Mouse (Mus musculus) hindbrain, embryonic 11.5 days (tissue): ENCODE measurements around the gene Ptprm. TPM values are rescaled to one million over a fixed set of nuclear protein-coding genes. Genes with fewer than 3 reads are reported as not detected.
A peak's percentile ranks its signal among the peaks of the same experiment; 100 is the strongest.

Source experiments
- ATAC-seq: fragments of 200-750 bp; cut with Nextera tagmentation; 2 replicates; pipeline ENCODE4 v1.8.0; 2017; ENCODE audit warnings: mild to moderate bottlenecking, moderate TSS enrichment, moderate library complexity; ENCODE audit not compliant: low FRiP score
- DNase-seq: peaks from one replicate; pipeline ENCODE4 v3.0.0-alpha.2; 2015; ENCODE audit warnings: low spot score
- H3K27ac ChIP-seq: fragments of 300-500 bp; sonication (generic); 2 replicates; pipeline ENCODE4 v1.5.1; 2014; ENCODE audit warnings: mild to moderate bottlenecking, low read depth, low read length
- H3K27me3 ChIP-seq: fragments of 300-500 bp; sonication (generic); 2 replicates; pipeline ENCODE4 v1.6.1; 2014; ENCODE audit warnings: mild to moderate bottlenecking, low read length, moderate library complexity, mixed read lengths; ENCODE audit not compliant: control insufficient read depth, insufficient read depth
- H3K36me3 ChIP-seq: fragments of 300-500 bp; sonication (generic); 2 replicates; pipeline ENCODE4 v1.6.1; 2014; ENCODE audit warnings: mild to moderate bottlenecking, low read length, moderate library complexity, mixed read lengths; ENCODE audit not compliant: control insufficient read depth, insufficient read depth
- H3K4me1 ChIP-seq: fragments of 300-500 bp; sonication (generic); replicated peaks from 2 replicates; pipeline ENCODE4 v1.6.1; 2014; ENCODE audit warnings: low read length, mixed read lengths; ENCODE audit not compliant: control insufficient read depth, insufficient read depth
- H3K4me2 ChIP-seq: fragments of 300-500 bp; sonication (generic); replicated peaks from 2 replicates; pipeline ENCODE4 v1.6.1; 2014; ENCODE audit warnings: mild to moderate bottlenecking, low read depth, low read length
- H3K4me3 ChIP-seq: fragments of 300-500 bp; sonication (generic); 2 replicates; pipeline ENCODE4 v1.5.1; 2014; ENCODE audit warnings: low read depth, low read length
- H3K9ac ChIP-seq: fragments of 300-500 bp; sonication (generic); 2 replicates; pipeline ENCODE4 v1.6.1; 2014; ENCODE audit warnings: low read depth, low read length
- H3K9me3 ChIP-seq: fragments of 300-500 bp; sonication (generic); 2 replicates; pipeline ENCODE4 v1.6.1; 2016; ENCODE audit warnings: low read length; ENCODE audit not compliant: control insufficient read depth
- WGBS: fragments of 180-500 bp; shearing (Covaris S2); extraction: QIAGEN DNeasy Blood & Tissue Kit; methylation state at CpG from one replicate; pipeline ENCODE4 v1.1.7; 2014; 5-methylcytosine and 5-hydroxymethylcytosine counted together
- polyA plus RNA-seq: library from polyadenylated mRNA; unstranded; fragments of >200 nt; fragmentation: Nextera tagmentation; extraction: Ambion mirVana; gene quantifications from 2 replicates; pipeline ENCODE4 v1.2.1, GENCODE M21; 2014

Gene Ptprm
- polyA plus RNA-seq, 1 experiment from 2014 or later = 11.2 TPM

DNA sequence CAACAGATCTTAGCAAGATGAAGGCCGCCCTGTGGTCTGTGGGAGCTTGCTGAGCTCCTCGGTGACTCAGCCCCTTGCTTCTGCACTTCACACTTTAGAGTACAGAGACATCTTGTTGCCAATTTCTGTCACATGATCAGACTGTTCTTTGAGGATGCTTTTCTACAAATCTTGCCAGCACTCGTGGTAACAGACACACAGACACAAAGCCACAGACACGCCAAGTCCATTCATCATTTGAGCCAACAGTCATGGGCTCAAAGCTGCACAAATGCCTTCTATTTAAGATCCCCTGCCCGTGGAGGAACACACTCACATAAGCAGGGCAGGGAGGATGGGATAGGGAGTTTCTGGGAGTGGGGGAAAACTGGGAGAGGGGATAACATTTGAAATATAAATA, 230.0 kb downstream of the Ptprm start:
- no peak for ATAC-seq

DNA sequence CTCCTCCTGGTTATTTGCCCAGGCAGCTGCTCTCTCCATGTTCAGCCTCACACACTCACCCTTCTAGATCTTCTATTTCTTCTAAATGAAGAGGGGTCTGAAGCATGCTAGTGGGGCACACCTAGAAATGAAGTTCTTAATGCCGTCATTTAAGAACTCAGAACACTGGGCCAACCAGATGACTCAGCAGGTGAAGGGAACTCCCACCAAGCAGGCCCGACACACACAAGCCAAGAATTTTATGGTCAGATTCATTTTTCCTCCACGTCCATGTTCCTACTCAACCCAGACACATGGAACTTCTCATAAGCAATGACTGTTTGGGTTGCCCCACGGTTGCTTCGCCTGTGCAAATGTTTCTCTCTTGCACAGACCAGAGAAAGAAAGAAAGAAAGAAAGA, 230.5 kb downstream of the Ptprm start:
- Histone ChIP-seq H3K9me3 (no peaks in the 10 kb centered on the region), H3K36me3 (no peaks in the 10 kb centered on the region), H3K27me3 (no peaks in the 10 kb centered on the region), H3K9ac (no peak overlapping the region), H3K4me3 (no peak overlapping the region), H3K27ac (no peak overlapping the region), H3K4me1 (no peaks in the 10 kb centered on the region), H3K4me2 (no peak overlapping the region)
- no peak for ATAC-seq
- WGBS = 81% methylated on average over 5 of the region's 5 CpGs
- no peak for DNase-seq

More for the DNA sequence above, 230.0 kb downstream of the Ptprm start:
- H3K27me3 ChIP-seq = no peaks in the 10 kb centered on the region
- H3K4me1 ChIP-seq = no peaks in the 10 kb centered on the region
- H3K27ac ChIP-seq = no peak overlapping the region
- WGBS = 74% methylated on average over 5 of the region's 5 CpGs
- H3K9me3 ChIP-seq = no peaks in the 10 kb centered on the region
- no peak overlapping the region for H3K4me2 ChIP-seq
- no peaks in the 10 kb centered on the region for H3K36me3 ChIP-seq
- no peak for DNase-seq
- H3K4me3 ChIP-seq = no peak overlapping the region
- H3K9ac ChIP-seq = no peak overlapping the region

DNA sequence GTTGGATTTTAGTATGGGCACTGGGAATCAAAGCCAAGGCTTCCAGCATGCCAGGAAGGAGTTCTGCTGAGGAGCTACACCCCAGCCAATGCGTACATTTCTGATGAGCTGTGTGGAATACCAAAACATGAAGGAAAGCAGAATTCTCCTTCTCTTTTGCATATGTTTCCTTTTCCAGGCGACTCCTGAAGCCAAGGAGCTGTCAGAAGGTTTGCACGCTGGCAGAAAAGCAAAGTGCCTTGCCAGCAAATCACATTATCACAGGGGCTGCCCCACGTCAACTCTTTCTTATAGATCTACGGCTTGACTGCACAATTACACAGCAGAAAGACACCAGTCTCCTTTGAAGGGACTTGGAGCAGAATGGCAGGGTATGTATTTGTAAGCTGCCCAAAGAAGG, 233.4 kb downstream of the Ptprm start:
- DNase-seq (no peak), ATAC-seq (no peak)
- Histone ChIP-seq H3K36me3 (no peaks in the 10 kb centered on the region), H3K9me3 (no peaks in the 10 kb centered on the region), H3K4me1 (no peaks in the 10 kb centered on the region), H3K9ac (no peak overlapping the region), H3K4me2 (no peak overlapping the region), H3K4me3 (no peak overlapping the region), H3K27me3 (no peaks in the 10 kb centered on the region), H3K27ac (no peak overlapping the region)
- 77% methylated on average over 5 of the region's 5 CpGs for WGBS

DNA sequence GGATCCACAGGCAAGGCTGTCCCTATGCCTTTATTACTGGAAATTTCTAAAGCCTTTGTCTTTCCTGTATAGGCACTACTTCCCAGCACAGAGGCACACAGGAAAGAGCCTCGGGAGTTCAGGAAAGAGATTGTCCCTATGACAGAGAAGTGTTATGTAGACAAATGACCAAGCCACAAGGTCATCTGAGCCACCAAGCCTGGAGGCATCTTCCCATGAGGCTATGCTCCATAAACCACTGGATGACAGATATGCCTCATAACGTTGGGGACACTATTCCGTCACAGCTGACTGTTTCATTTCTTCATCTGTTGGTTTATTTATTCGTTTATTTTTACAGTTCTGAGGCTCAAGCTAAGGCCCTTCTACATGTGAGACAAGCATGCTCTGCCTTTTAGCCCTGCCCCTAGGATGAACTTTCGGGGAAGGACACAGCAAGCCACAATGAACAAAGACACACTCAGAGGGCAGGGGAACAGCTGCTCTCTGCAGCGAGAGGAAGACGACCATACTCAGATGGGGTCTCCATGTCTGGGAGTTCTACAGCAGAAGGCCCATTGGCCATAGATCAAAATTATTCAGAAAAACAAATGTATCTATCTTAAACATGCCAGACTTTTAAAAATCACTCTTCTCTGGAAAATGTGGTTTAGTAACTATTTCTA, 235.4 kb downstream of the Ptprm start:
- no peak overlapping the region for H3K9ac ChIP-seq
- H3K4me2 ChIP-seq = no peak overlapping the region
- H3K27ac ChIP-seq = peak overlapping the region; percentile 53; the same call in 1 of the 2 replicates
- no peaks in the 10 kb centered on the region for H3K27me3 ChIP-seq
- WGBS = 49% methylated on average over 7 of the region's 7 CpGs
- DNase-seq (no peak), ATAC-seq (peak; percentile 60; the same call in 1 of the 2 replicates)
- no peaks in the 10 kb centered on the region for H3K9me3 ChIP-seq
- no peak overlapping the region for H3K4me3 ChIP-seq
- no peaks in the 10 kb centered on the region for H3K4me1 ChIP-seq
- no peaks in the 10 kb centered on the region for H3K36me3 ChIP-seq

DNA sequence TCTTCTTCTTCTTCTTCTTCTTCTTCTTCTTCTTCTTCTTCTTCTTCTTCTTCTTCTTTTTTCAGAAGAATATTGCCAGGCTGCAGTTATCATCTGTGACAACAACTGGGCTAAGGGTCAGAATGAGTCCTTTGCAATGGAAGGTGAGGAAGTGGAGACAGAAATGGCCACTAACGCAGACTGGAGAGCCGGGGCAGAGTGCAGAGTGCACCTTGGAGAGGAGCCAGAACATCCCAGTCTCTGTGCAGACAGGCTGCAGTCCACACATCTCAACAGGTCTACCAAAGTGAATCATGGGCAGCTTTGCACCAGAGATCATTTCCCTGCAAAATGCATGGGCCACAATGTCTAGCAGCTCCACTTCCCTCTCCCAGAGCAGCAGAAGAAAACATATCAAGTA, 239.4 kb downstream of the Ptprm start:
- Histone ChIP-seq H3K27me3 (no peaks in the 10 kb centered on the region), H3K9me3 (no peaks in the 10 kb centered on the region), H3K4me2 (no peak overlapping the region), H3K9ac (no peak overlapping the region), H3K36me3 (no peaks in the 10 kb centered on the region), H3K27ac (no peak overlapping the region), H3K4me1 (no peaks in the 10 kb centered on the region), H3K4me3 (no peak overlapping the region)
- ATAC-seq (no peak), DNase-seq (no peak)
- 96% methylated on average over 2 of the region's 2 CpGs for WGBS

DNA sequence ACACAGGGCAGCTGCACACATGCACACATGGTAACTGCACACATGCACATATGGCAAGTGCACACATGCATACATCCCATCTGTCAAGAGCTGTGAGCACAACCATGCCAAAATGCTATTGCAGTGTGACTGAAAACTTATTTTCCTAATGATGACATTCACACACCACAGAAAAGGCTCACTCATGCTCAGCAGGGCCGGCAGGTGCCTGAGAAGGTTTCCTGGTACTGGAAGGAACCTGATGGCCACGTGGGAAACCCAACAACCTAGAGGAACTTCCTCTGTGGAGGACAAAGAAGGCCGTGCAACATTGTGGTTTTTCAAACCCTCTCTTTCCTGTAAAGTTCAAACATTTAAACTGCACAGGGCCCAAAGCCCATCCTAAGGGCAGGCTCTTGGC, 241.6 kb downstream of the Ptprm start:
- H3K9ac ChIP-seq = no peak overlapping the region
- no peak overlapping the region for H3K27ac ChIP-seq
- 78% methylated on average over 3 of the region's 3 CpGs for WGBS
- no peaks in the 10 kb centered on the region for H3K36me3 ChIP-seq
- ATAC-seq (no peak), DNase-seq (no peak)
- no peak overlapping the region for H3K4me2 ChIP-seq
- H3K9me3 ChIP-seq = no peaks in the 10 kb centered on the region
- H3K4me3 ChIP-seq = no peak overlapping the region
- no peaks in the 10 kb centered on the region for H3K27me3 ChIP-seq
- H3K4me1 ChIP-seq = no peaks in the 10 kb centered on the region

DNA sequence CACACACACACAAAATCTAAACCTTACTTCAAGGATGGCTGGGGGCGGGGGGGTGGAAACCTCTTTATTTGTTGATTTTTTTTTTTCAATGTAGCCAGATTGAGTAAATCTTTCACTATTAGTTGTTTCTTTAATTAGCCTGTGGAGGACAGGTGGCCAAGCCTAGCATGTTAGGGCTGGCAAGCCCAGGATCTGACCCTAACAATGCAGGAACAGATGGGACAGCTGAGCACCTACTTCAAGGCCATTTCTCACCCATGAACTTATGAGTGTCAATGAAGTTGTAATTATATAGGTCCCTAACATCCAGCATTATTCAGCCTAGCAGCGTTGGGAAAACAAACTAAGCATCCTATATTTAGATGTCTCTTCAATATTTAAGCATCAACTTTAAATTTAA, 248.1 kb downstream of the Ptprm start:
- ATAC-seq (no peak), DNase-seq (no peak)
- no peak overlapping the region for H3K4me2 ChIP-seq
- H3K27ac ChIP-seq = no peak overlapping the region
- no peaks in the 10 kb centered on the region for H3K9me3 ChIP-seq
- H3K9ac ChIP-seq = no peak overlapping the region
- 80% methylated on average over 2 of the region's 2 CpGs for WGBS
- no peak overlapping the region for H3K4me3 ChIP-seq
- no peaks in the 10 kb centered on the region for H3K27me3 ChIP-seq
- no peaks in the 10 kb centered on the region for H3K4me1 ChIP-seq
- no peaks in the 10 kb centered on the region for H3K36me3 ChIP-seq

DNA sequence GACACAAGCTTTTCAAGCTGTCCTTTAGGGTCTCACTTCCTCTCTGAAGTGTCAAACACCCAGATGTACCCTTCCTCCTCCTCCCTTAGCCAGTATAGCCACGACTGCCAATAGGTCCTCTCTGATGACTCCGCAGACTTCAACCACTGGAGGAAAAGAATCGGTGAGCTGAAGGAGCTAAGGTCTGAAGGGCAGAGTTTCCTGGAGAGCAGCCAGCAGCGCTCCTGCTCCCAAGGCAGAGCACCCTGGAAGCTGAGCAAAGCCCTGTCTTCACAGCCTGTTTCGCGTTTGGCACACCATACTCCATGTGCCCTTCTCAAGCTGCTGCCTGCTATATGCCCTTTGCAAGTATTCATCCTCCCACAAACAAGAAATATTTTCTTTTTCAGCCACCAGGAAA, 252.2 kb downstream of the Ptprm start:
- H3K4me1 ChIP-seq = no peaks in the 10 kb centered on the region
- WGBS = 88% methylated on average over 6 of the region's 6 CpGs
- no peak overlapping the region for H3K4me3 ChIP-seq
- no peaks in the 10 kb centered on the region for H3K9me3 ChIP-seq
- no peak overlapping the region for H3K27ac ChIP-seq
- H3K36me3 ChIP-seq = no peaks in the 10 kb centered on the region
- no peak for ATAC-seq
- no peak overlapping the region for H3K9ac ChIP-seq
- DNase-seq = no peak
- no peak overlapping the region for H3K4me2 ChIP-seq
- H3K27me3 ChIP-seq = no peaks in the 10 kb centered on the region

DNA sequence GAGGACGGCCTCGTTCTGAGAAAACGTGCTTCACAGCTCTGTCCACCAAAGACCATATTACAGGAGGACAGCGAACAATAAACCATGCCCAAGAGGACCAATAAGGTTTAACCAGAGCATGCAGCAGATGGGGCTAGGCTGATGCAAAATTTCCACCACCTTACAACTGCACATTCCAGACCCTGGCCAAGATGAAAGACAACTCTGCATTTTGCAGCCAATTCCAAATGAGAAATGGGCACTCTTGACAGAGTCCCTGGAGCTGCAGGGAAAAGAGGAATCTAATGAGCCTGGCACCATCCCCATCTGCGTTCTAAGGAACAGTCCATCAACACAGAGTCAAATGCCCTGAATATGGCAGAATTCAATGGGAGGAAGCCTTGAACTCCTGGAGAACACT, 263.3 kb downstream of the Ptprm start:
- H3K9me3 ChIP-seq = no peaks in the 10 kb centered on the region
- H3K4me3 ChIP-seq = no peak overlapping the region
- H3K4me2 ChIP-seq = no peak overlapping the region
- WGBS = 84% methylated on average over 5 of the region's 5 CpGs
- no peaks in the 10 kb centered on the region for H3K36me3 ChIP-seq
- no peaks in the 10 kb centered on the region for H3K4me1 ChIP-seq
- ATAC-seq (no peak), DNase-seq (no peak)
- no peaks in the 10 kb centered on the region for H3K27me3 ChIP-seq
- no peak overlapping the region for H3K27ac ChIP-seq
- H3K9ac ChIP-seq = no peak overlapping the region
